Mouse (Mus musculus): Measurements from ENCODE around the gene Dnajb8. TPM values are rescaled to one million over a fixed set of nuclear protein-coding genes. Genes with fewer than 3 reads are reported as not detected.
A peak's percentile ranks its signal among the peaks of the same experiment; 100 is the strongest.

Dnajb8 gene
- polyA plus RNA-seq, 1 experiment from 2014 or later: not detected

DNA sequence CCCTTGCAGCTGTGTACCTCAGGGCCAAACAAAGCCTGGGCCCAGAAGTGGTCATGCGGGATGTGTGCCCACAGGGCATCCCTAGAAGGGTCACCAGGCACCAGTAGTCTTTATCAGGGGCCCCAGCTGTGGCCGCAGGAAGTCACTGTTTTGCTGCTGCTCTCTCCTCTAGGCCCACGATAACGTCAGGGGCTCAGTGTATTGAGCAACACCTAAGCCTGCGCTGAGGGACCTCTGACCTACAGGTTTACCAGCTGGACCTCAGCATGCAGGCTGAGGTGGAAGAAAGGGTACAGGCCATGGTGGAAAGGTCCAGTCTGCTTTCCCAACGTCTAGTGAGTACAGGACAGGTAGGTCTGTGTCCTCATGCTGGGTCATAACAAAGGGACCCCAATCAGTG lies 32.0 kb downstream of the Dnajb8 start:
- no peak overlapping the region for H3K4me2 ChIP-seq (ENCODE audit: low read depth, low read length)
- no peaks in the 10 kb centered on the region for H3K27me3 ChIP-seq (ENCODE audit: control insufficient read depth, insufficient read depth, low read length)
- H3K36me3 ChIP-seq (ENCODE audit: control insufficient read depth, insufficient read depth, low read length): no peaks in the 10 kb centered on the region
- H3K9ac ChIP-seq (replicated peaks; ENCODE audit: low read depth, low read length): no peak overlapping the region
- no peaks in the 10 kb centered on the region for H3K4me1 ChIP-seq (ENCODE audit: control insufficient read depth, insufficient read depth, low read length)
- H3K9me3 ChIP-seq (ENCODE audit: control insufficient read depth, low read length): no peaks in the 10 kb centered on the region
- ATAC-seq (ENCODE audit: low read depth): no peak
- H3K4me3 ChIP-seq (ENCODE audit: low read depth, low read length): no peak overlapping the region
- H3K27ac ChIP-seq (ENCODE audit: low read depth, low read length): no peak overlapping the region
- 88% methylated on average over 6 of the region's 6 CpGs for WGBS

DNA sequence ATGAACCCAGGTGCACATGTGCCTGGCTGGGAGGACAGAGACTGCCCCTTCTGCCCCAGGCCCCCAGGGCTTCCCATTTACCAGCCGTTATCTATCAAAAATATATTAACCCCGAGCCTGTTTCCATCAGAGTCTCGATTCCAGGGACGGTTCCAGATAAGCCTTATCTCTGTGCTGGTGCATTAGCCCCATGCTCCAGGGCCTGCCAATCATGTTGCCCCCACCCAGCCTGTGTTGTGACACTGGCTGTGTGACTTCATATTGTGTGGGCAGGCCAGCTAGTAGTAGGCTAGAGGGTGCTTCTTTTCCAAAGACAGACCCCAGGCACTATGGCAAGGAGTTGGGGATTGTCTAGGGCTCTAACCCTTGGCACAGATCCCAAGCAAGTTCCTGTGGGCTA lies 33.4 kb downstream of the Dnajb8 start:
- H3K4me2 ChIP-seq (ENCODE audit: low read depth, low read length): no peak overlapping the region
- no peak overlapping the region for H3K27ac ChIP-seq (ENCODE audit: low read depth, low read length)
- no peaks in the 10 kb centered on the region for H3K27me3 ChIP-seq (ENCODE audit: control insufficient read depth, insufficient read depth, low read length)
- no peaks in the 10 kb centered on the region for H3K9me3 ChIP-seq (ENCODE audit: control insufficient read depth, low read length)
- no peaks in the 10 kb centered on the region for H3K4me1 ChIP-seq (ENCODE audit: control insufficient read depth, insufficient read depth, low read length)
- 93% methylated on average over 4 of the region's 4 CpGs for WGBS
- no peaks in the 10 kb centered on the region for H3K36me3 ChIP-seq (ENCODE audit: control insufficient read depth, insufficient read depth, low read length)
- no peak overlapping the region for H3K4me3 ChIP-seq (ENCODE audit: low read depth, low read length)
- no peak overlapping the region for H3K9ac ChIP-seq (replicated peaks; ENCODE audit: low read depth, low read length)
- ATAC-seq (ENCODE audit: low read depth): no peak

DNA sequence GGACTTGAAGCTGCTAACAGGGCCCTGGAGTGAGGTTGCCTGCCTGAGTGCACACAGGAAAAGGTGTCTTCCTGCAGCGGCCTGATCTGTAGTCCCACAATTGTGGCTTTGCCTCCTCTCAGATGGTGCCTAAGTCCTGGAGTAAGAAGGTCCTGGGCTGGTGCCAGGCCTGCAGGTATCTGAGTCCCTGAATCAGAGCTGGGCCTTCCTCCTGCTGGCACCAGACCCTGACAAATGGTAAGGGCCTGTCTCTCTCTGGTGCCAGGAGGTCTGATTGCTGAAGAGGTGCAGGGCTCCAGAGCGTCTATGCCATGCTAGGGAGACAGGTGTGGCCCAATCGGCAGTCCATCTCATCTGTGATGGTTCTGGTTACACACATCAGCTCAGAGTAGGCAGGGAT lies 37.6 kb downstream of the Dnajb8 start:
- no peaks in the 10 kb centered on the region for H3K27me3 ChIP-seq (ENCODE audit: control insufficient read depth, insufficient read depth, low read length)
- H3K9me3 ChIP-seq (ENCODE audit: control insufficient read depth, low read length): no peaks in the 10 kb centered on the region
- WGBS: 94% methylated on average over 3 of the region's 3 CpGs
- ATAC-seq (ENCODE audit: low read depth): no peak
- H3K4me1 ChIP-seq (ENCODE audit: control insufficient read depth, insufficient read depth, low read length): no peaks in the 10 kb centered on the region
- no peak overlapping the region for H3K9ac ChIP-seq (replicated peaks; ENCODE audit: low read depth, low read length)
- no peak overlapping the region for H3K4me2 ChIP-seq (ENCODE audit: low read depth, low read length)
- no peak overlapping the region for H3K27ac ChIP-seq (ENCODE audit: low read depth, low read length)
- H3K4me3 ChIP-seq (ENCODE audit: low read depth, low read length): no peak overlapping the region
- H3K36me3 ChIP-seq (ENCODE audit: control insufficient read depth, insufficient read depth, low read length): no peaks in the 10 kb centered on the region

DNA sequence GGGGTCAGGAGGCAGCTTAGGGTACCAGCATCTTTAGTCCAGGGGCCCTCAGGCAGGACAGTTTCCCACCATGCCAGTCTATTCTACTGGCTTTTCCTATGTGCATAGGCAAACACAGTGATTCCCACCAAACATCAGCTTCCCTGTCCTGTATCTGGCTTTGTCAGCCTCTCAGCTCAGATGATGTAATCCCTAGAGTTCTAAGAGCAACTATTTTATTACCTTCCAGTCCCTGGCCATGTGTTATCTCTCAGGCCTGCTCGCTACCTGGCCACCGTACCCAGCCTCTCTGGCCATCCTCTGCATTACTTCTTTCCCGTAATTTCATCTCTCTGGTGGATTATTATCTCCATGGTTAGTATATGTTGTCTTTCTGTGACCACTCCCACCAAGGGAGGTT lies 38.6 kb downstream of the Dnajb8 start:
- Histone ChIP-seq H3K36me3 (ENCODE audit: control insufficient read depth, insufficient read depth, low read length) (no peaks in the 10 kb centered on the region), H3K4me3 (ENCODE audit: low read depth, low read length) (no peak overlapping the region), H3K9me3 (ENCODE audit: control insufficient read depth, low read length) (no peaks in the 10 kb centered on the region), H3K27me3 (ENCODE audit: control insufficient read depth, insufficient read depth, low read length) (no peaks in the 10 kb centered on the region), H3K27ac (ENCODE audit: low read depth, low read length) (no peak overlapping the region), H3K9ac (replicated peaks; ENCODE audit: low read depth, low read length) (no peak overlapping the region), H3K4me1 (ENCODE audit: control insufficient read depth, insufficient read depth, low read length) (no peaks in the 10 kb centered on the region), H3K4me2 (ENCODE audit: low read depth, low read length) (no peak overlapping the region)
- WGBS: 93% methylated on average over 3 of the region's 3 CpGs
- no peak for ATAC-seq (ENCODE audit: low read depth)

DNA sequence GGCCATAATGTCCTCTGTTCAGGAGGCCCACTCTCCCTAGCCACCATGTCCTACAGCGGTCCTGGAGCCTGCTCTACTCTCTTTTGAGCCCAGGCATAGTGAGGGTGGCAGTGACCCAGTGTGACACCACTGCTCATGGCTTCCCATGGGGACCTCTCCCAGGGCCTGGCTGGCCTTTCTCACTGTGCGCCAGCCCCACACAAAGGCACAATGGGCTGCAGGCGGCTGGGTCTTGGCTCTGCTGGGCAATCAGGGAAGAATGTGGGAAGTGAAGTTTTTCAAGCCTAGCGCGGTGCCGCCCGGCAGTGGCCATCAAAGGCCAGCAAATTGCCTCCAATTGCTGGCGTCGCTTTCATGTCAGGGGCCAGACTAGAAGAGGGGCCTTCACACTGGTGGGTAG lies 40.1 kb downstream of the Dnajb8 start:
- Histone ChIP-seq H3K9ac (replicated peaks; ENCODE audit: low read depth, low read length) (no peak overlapping the region), H3K27me3 (ENCODE audit: control insufficient read depth, insufficient read depth, low read length) (no peaks in the 10 kb centered on the region), H3K9me3 (ENCODE audit: control insufficient read depth, low read length) (no peaks in the 10 kb centered on the region), H3K4me3 (ENCODE audit: low read depth, low read length) (no peak overlapping the region), H3K4me2 (ENCODE audit: low read depth, low read length) (no peak overlapping the region), H3K36me3 (ENCODE audit: control insufficient read depth, insufficient read depth, low read length) (no peaks in the 10 kb centered on the region), H3K4me1 (ENCODE audit: control insufficient read depth, insufficient read depth, low read length) (no peaks in the 10 kb centered on the region), H3K27ac (ENCODE audit: low read depth, low read length) (no peak overlapping the region)
- WGBS: 11% methylated on average over 9 of the region's 9 CpGs
- 0 out of 2 replicates have a peak, but pooled peaks have one; percentile 34 for ATAC-seq (ENCODE audit: low read depth)

DNA sequence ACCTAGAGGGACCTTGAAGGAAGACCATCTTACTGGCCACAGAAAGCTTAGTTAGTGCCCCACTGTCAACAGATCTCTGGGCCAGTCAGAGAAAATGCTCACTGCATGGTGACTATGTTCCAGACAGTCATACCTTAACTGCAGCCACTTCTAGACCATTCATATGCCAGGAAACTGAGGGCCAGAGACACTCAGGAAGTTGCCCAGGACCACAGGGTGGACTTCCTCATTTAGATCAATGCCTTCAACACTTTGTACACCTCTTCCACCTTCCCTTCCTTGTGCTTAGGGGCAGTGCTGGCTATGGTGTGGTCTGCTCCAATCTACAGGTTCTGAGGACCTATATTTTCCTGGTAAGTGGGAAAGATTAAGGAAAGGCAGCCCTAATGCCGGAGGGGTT lies 43.3 kb downstream of the Dnajb8 start:
- Histone ChIP-seq H3K27me3 (ENCODE audit: control insufficient read depth, insufficient read depth, low read length) (no peaks in the 10 kb centered on the region), H3K4me1 (ENCODE audit: control insufficient read depth, insufficient read depth, low read length) (no peaks in the 10 kb centered on the region), H3K4me2 (ENCODE audit: low read depth, low read length) (no peak overlapping the region), H3K36me3 (ENCODE audit: control insufficient read depth, insufficient read depth, low read length) (no peaks in the 10 kb centered on the region), H3K4me3 (ENCODE audit: low read depth, low read length) (no peak overlapping the region), H3K27ac (ENCODE audit: low read depth, low read length) (no peak overlapping the region), H3K9ac (replicated peaks; ENCODE audit: low read depth, low read length) (no peak overlapping the region), H3K9me3 (ENCODE audit: control insufficient read depth, low read length) (no peaks in the 10 kb centered on the region)
- 96% methylated on average over 1 of the region's 1 CpGs for WGBS
- no peak for ATAC-seq (ENCODE audit: low read depth)

DNA sequence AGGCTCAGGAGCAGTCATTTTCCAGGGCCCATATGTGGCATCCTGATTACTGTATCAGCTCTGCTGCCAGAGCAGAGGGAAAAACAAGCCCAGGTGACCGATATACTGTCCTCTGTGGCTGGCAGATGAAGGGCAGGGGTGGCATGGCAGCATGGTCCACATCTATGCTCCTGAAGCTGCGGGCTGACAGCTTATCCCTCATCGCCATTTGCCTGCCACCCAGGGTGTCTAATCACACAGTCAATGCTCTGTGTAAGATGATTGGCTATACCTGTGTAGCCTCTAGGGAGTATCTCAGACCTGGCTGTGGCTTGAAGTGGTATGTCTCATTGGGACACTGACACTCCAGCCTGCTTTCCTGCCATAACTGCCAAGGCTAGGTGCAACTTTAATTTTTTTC lies 44.0 kb downstream of the Dnajb8 start:
- Histone ChIP-seq H3K27me3 (ENCODE audit: control insufficient read depth, insufficient read depth, low read length) (no peaks in the 10 kb centered on the region), H3K9me3 (ENCODE audit: control insufficient read depth, low read length) (no peaks in the 10 kb centered on the region), H3K4me3 (ENCODE audit: low read depth, low read length) (no peak overlapping the region), H3K27ac (ENCODE audit: low read depth, low read length) (no peak overlapping the region), H3K9ac (replicated peaks; ENCODE audit: low read depth, low read length) (no peak overlapping the region), H3K4me2 (ENCODE audit: low read depth, low read length) (no peak overlapping the region), H3K36me3 (ENCODE audit: control insufficient read depth, insufficient read depth, low read length) (no peaks in the 10 kb centered on the region), H3K4me1 (ENCODE audit: control insufficient read depth, insufficient read depth, low read length) (no peaks in the 10 kb centered on the region)
- WGBS: 88% methylated on average over 3 of the region's 3 CpGs
- ATAC-seq (ENCODE audit: low read depth): no peak

DNA sequence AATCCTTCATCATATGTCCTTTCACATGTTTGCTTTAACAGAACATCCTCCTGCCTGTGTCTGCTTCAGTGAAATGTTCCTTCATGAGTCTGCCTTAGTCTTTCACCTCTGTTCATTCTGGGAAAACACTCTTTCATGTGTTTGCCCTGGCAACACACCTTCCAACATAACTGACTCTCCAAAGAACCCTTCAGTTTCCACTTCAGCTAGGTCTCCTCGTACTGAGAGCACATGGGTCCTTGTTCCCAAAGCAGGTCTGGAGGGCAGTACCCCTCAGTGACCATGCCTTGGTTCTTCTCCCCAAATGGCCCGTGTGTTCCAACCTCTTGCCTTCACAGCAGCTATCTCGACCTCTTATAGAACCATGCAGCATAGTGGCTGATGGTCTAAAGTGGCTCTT lies 45.0 kb downstream of the Dnajb8 start:
- no peaks in the 10 kb centered on the region for H3K4me1 ChIP-seq (ENCODE audit: control insufficient read depth, insufficient read depth, low read length)
- H3K27ac ChIP-seq (ENCODE audit: low read depth, low read length): no peak overlapping the region
- H3K4me2 ChIP-seq (ENCODE audit: low read depth, low read length): no peak overlapping the region
- no peaks in the 10 kb centered on the region for H3K27me3 ChIP-seq (ENCODE audit: control insufficient read depth, insufficient read depth, low read length)
- no peaks in the 10 kb centered on the region for H3K9me3 ChIP-seq (ENCODE audit: control insufficient read depth, low read length)
- H3K4me3 ChIP-seq (ENCODE audit: low read depth, low read length): no peak overlapping the region
- 86% methylated on average over 3 of the region's 3 CpGs for WGBS
- ATAC-seq (ENCODE audit: low read depth): no peak
- H3K36me3 ChIP-seq (ENCODE audit: control insufficient read depth, insufficient read depth, low read length): no peaks in the 10 kb centered on the region
- no peak overlapping the region for H3K9ac ChIP-seq (replicated peaks; ENCODE audit: low read depth, low read length)

DNA sequence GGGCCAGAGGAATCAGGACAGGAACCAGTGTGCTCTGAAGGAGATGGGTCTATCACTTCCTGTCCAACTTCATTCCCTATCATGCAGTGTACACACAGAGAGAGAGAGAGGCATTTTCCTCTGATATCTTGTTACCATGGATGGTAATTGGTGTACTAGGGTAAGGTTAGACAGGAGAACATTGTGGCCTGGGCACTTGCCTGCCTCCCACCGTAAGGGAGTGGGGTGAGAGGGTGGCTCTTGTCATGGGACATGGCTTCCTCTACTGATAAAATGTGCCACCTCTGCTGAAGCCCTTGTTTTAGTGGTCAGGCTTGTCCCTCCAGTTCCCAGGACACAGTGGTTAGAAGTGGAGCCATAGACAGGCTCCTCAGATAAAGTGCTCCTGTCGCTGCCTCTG lies 45.9 kb downstream of the Dnajb8 start:
- Histone ChIP-seq H3K4me3 (ENCODE audit: low read depth, low read length) (no peak overlapping the region), H3K27me3 (ENCODE audit: control insufficient read depth, insufficient read depth, low read length) (no peaks in the 10 kb centered on the region), H3K9ac (replicated peaks; ENCODE audit: low read depth, low read length) (no peak overlapping the region), H3K36me3 (ENCODE audit: control insufficient read depth, insufficient read depth, low read length) (no peaks in the 10 kb centered on the region), H3K4me2 (ENCODE audit: low read depth, low read length) (no peak overlapping the region), H3K9me3 (ENCODE audit: control insufficient read depth, low read length) (no peaks in the 10 kb centered on the region), H3K4me1 (ENCODE audit: control insufficient read depth, insufficient read depth, low read length) (no peaks in the 10 kb centered on the region), H3K27ac (ENCODE audit: low read depth, low read length) (no peak overlapping the region)
- ATAC-seq (ENCODE audit: low read depth): no peak
- WGBS: 88% methylated on average over 2 of the region's 2 CpGs

DNA sequence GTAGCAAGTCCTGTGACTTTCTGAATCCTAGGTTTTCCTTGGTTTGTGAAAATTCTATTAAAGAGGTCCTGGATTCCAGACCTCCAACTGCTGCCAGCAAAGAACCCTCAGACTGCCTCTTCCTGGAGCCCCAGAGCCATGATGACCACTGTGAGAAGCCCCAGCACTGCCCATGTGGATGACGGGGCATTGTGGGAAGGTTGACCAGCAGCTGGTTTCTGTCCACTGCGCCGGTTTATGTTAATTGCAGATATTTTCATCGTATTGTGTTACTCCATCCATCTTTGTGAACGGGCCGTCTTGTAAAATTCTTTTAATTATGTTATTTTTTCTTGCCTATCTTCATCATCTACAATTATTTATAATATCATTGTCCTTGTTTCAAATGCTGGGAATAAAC lies 52.6 kb downstream of the Dnajb8 start:
- H3K4me1 ChIP-seq (ENCODE audit: control insufficient read depth, insufficient read depth, low read length): no peaks in the 10 kb centered on the region
- 93% methylated on average over 6 of the region's 6 CpGs for WGBS
- H3K36me3 ChIP-seq (ENCODE audit: control insufficient read depth, insufficient read depth, low read length): no peaks in the 10 kb centered on the region
- H3K4me2 ChIP-seq (ENCODE audit: low read depth, low read length): no peak overlapping the region
- H3K9me3 ChIP-seq (ENCODE audit: control insufficient read depth, low read length): no peaks in the 10 kb centered on the region
- no peak overlapping the region for H3K9ac ChIP-seq (replicated peaks; ENCODE audit: low read depth, low read length)
- H3K27ac ChIP-seq (ENCODE audit: low read depth, low read length): no peak overlapping the region
- H3K4me3 ChIP-seq (ENCODE audit: low read depth, low read length): no peak overlapping the region
- H3K27me3 ChIP-seq (ENCODE audit: control insufficient read depth, insufficient read depth, low read length): no peaks in the 10 kb centered on the region
- ATAC-seq (ENCODE audit: low read depth): no peak

Measured in neural tube, embryonic 14.5 days (tissue).